Mouse (Mus musculus) limb, embryonic 14.5 days (tissue): Measurements from ENCODE around the gene Map7. TPM values are rescaled to one million over a fixed set of nuclear protein-coding genes. Genes with fewer than 3 reads are reported as not detected.

Experiments used
- ATAC-seq: fragments of 200-750 bp; cut with Nextera tagmentation; 2 replicates; pipeline ENCODE4 v1.8.0; 2017; ENCODE audit warnings: low read depth, moderate number of reproducible peaks, moderate TSS enrichment; ENCODE audit not compliant: low FRiP score
- DNase-seq: peaks from one replicate; pipeline ENCODE4 v3.0.0-alpha.2; 2015; ENCODE audit warnings: low spot score
- H3K27ac ChIP-seq: fragments of 300-500 bp; sonication (generic); replicated peaks from 2 replicates; pipeline ENCODE4 v1.5.1; 2014; ENCODE audit warnings: low read depth, mild to moderate bottlenecking, low read length, moderate library complexity, mixed read lengths
- H3K27me3 ChIP-seq: fragments of 300-500 bp; sonication (generic); 2 replicates; pipeline ENCODE4 v1.6.1; 2014; ENCODE audit warnings: low read length, mixed read lengths; ENCODE audit not compliant: control insufficient read depth, insufficient read depth
- H3K36me3 ChIP-seq: fragments of 300-500 bp; sonication (generic); 2 replicates; pipeline ENCODE4 v1.6.1; 2014; ENCODE audit warnings: mild to moderate bottlenecking, low read length, moderate library complexity, mixed read lengths; ENCODE audit not compliant: control insufficient read depth, insufficient read depth
- H3K4me1 ChIP-seq: fragments of 300-500 bp; sonication (generic); 2 replicates; pipeline ENCODE4 v1.6.1; 2014; ENCODE audit warnings: antibody characterized with exemption, low read length, mixed read lengths; ENCODE audit not compliant: control insufficient read depth, insufficient read depth
- H3K4me2 ChIP-seq: fragments of 300-500 bp; sonication (generic); replicated peaks from 2 replicates; pipeline ENCODE4 v1.6.1; 2014; ENCODE audit warnings: low read depth, mild to moderate bottlenecking, low read length, moderate library complexity; ENCODE audit not compliant: severe bottlenecking
- H3K4me3 ChIP-seq: fragments of 300-500 bp; sonication (generic); replicated peaks from 2 replicates; pipeline ENCODE4 v1.5.1; 2014; ENCODE audit warnings: low read length
- H3K9ac ChIP-seq: fragments of 300-500 bp; sonication (generic); 2 replicates; pipeline ENCODE4 v1.6.1; 2014; ENCODE audit warnings: mild to moderate bottlenecking, low read depth, low read length, moderate library complexity; ENCODE audit not compliant: severe bottlenecking
- H3K9me3 ChIP-seq: fragments of 300-500 bp; sonication (generic); 2 replicates; pipeline ENCODE4 v1.6.1; 2016; ENCODE audit warnings: low read length; ENCODE audit not compliant: control insufficient read depth
- POLR2A ChIP-seq: fragments of 200-500 bp; IDR thresholded peaks from 2 replicates; pipeline ENCODE4 v1.8.0; 2012; ENCODE audit warnings: inconsistent platforms, mild to moderate bottlenecking, moderate library complexity, borderline replicate concordance; ENCODE audit not compliant: insufficient read depth, insufficient read length; ENCODE audit errors: extremely low read depth
- WGBS: fragments of 180-500 bp; shearing (Covaris S2); extraction: QIAGEN DNeasy Blood & Tissue Kit; methylation state at CpG from one replicate; pipeline ENCODE4 v1.1.7; 2014; 5-methylcytosine and 5-hydroxymethylcytosine counted together
- polyA plus RNA-seq, 2 experiments: library from polyadenylated mRNA; depleted of rRNA in 1 of 2; stranded (reverse) in 1 of 2; unstranded in 1 of 2; fragments of >200 nt; fragmentation: Nextera tagmentation in 1 of 2; extraction: Ambion mirVana in 1 of 2; gene quantifications; 2 replicates each; pipeline versions ENCODE4 v1.2.1 to v1.2.3; 2012 to 2014

Gene Map7
- polyA plus RNA-seq, 2 experiments = 6.2 to 9.7 TPM

DNA sequence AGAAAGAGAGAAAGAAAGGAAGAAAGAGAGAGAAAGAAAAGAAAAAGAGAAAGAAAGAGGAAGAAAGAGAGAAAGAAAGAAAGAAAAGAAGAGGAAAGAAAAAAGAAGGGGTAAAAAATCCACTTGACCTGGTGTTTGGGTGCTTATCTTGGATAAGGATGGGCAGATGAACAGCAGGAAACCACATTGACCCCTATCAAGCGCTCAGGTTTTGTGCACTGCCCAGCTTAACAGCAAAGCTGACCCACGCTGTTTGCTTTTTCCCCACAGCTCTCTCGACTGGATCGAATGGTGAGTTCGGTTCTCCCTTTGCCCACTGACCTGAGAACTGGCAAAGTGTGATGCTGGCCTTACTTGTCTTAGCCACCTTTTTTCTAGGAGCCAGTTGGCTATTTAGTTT, 36.8 kb upstream of the Map7 start:
- TF ChIP-seq POLR2A = no peak
- no peaks in the 10 kb centered on the region for H3K9me3 ChIP-seq
- no peak overlapping the region for H3K4me2 ChIP-seq
- no peak overlapping the region for H3K9ac ChIP-seq
- no peaks in the 10 kb centered on the region for H3K4me1 ChIP-seq
- H3K36me3 ChIP-seq = no peaks in the 10 kb centered on the region
- DNase-seq (no peak), ATAC-seq (no peak)
- H3K27me3 ChIP-seq = no peaks in the 10 kb centered on the region
- 96% methylated on average over 5 of the region's 5 CpGs for WGBS
- no peak overlapping the region for H3K27ac ChIP-seq
- H3K4me3 ChIP-seq = no peak overlapping the region

DNA sequence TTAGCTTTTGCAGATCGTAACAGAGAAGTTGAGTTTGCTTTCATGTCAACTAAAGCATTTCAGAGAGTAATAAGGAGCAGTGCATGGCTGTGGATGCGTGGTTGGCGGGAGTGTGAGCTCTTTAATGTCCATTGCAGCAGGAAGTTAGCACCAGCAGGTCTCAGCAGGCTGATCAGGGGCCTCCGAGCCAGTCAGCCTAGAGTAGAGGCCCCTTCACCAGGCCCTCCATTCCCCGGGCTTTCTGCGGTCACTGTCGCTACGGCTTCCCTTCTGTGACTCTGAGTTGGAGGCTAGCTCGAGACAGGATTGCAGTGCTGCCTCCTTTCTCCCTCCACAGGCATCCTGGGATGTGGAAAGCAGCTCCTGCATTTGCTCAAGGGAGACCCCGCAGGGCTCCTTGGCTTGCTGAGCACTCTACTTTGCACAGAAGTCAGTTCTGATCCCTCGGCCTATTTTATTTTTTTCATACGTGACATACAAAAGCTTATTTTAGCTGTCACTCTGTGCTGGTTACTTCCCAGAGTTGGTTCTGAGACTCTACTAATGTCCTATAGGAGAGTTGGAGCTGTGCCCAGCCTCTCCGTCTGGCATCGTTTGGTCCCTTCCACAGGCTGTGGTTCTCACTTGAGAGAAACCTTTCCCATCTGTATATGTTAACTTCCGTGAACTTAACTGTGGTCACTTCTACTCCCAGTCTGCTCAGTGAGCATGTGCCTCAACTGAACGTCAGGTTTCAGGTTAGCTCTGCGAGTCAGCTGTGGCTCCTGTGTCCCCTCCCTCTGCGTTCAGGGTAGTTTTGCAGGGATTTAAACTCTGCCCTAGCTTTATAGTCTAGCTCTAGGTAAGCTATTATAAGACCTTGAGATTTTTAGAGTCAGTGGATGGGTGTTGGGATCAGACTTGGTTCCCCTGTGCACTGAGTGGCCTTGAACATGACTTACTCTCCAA, 36.0 kb upstream of the Map7 start:
- Histone ChIP-seq H3K4me3 (no peak overlapping the region), H3K36me3 (no peaks in the 10 kb centered on the region), H3K9me3 (no peaks in the 10 kb centered on the region), H3K4me2 (no peak overlapping the region), H3K27ac (no peak overlapping the region), H3K27me3 (no peaks in the 10 kb centered on the region), H3K9ac (no peak overlapping the region), H3K4me1 (no peaks in the 10 kb centered on the region)
- WGBS = 68% methylated on average over 18 of the region's 18 CpGs
- ATAC-seq = no peak
- DNase-seq = peak; percentile 53
- no peak for TF ChIP-seq POLR2A

DNA sequence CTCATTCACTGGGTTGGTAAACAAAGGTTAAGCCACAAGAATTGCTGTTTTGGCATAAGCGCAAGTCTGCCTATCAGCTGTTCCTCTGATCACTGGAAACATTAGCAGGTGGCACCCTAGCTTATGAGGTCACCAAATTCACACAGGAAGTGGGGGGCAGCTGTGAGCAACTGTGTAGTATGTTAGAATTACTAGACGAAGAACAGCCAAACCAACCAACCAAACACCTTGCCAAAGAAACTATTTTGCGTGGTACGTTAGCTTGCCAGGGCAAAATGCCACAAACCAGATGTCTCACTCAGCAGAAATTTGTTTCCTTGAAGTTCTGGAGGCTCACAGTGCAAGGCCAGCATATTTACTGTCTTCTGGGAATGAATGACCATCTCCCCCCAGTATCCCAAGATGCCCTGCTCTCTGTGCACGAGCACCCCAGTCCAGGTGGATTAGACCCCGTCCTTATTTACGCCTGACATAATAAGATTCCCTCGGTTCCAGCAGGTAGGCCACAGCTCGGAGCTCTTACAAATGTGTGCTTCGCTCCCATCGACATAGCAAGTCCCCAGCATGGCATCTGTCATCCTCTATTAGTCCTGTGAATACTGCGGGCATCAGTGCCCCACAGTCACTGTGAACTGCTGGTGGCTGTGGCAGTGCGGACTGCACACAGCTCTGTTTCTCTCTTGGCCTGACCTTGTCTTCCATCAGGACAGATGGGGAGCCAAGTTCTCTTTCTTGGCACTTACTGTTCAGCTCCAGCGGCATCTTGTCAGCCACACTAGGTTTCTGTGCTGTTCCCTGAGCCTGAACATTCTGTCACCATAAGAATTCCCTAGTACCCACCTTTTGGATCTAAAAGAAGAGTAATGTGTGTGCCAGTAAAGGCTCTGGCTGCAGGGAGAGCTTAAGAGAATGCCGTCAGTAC, 28.5 kb upstream of the Map7 start:
- Histone ChIP-seq H3K27me3 (no peaks in the 10 kb centered on the region), H3K36me3 (no peaks in the 10 kb centered on the region), H3K4me1 (peaks cover 3% of the 10 kb centered on the region; the same call in 1 of the 2 replicates), H3K27ac (no peak overlapping the region), H3K9me3 (no peaks in the 10 kb centered on the region), H3K4me3 (no peak overlapping the region), H3K9ac (no peak overlapping the region), H3K4me2 (no peak overlapping the region)
- WGBS = 86% methylated on average over 15 of the region's 15 CpGs
- no peak for TF ChIP-seq POLR2A
- peak; percentile 16 for DNase-seq
- ATAC-seq = no peak

DNA sequence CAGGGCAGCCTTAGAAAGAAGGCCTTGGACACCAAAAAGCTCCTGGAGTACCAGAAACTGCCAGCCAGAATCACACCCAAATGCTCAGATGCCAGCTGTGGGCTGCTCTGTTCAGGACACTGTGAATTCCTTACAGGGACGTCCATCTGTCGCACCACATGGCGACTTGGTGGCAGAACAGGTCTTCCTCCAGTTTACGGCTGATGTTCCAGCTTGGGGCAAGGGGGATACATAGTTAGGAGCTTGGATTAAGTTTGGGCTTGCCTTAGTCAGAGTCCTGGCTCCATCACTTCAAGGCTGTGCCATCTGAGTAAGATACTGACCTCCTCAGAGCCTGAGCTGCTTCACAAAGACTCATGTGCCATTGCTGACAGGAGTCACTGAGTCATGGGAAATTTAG, 26.3 kb upstream of the Map7 start:
- no peak for DNase-seq
- H3K4me2 ChIP-seq = no peak overlapping the region
- no peak for ATAC-seq
- H3K27me3 ChIP-seq = no peaks in the 10 kb centered on the region
- H3K36me3 ChIP-seq = no peaks in the 10 kb centered on the region
- no peak for TF ChIP-seq POLR2A
- H3K9ac ChIP-seq = no peak overlapping the region
- peaks cover 3% of the 10 kb centered on the region; the same call in 1 of the 2 replicates for H3K4me1 ChIP-seq
- WGBS = 78% methylated on average over 4 of the region's 4 CpGs
- H3K9me3 ChIP-seq = no peaks in the 10 kb centered on the region
- no peak overlapping the region for H3K4me3 ChIP-seq
- H3K27ac ChIP-seq = no peak overlapping the region

DNA sequence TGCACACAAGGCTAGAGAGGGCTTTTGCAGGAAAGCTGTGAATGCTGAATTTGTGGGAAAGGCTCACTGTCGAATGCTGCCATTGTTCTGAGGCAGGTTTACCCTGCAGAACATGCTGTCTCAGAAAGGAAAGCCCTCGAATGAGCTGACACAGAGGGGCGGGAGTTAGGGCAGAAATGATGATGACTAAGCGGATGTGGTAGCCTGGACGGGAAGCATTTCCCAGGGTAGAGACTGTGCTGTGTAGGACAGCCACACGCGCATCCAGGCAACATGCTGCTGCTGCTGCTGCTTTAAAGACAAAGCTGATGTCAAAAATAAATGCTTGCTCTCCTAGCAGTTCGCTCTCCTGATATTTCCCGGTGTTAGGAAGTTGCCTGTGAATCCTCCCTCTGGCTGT, 24.9 kb upstream of the Map7 start:
- 52% methylated on average over 9 of the region's 9 CpGs for WGBS
- H3K9ac ChIP-seq = no peak overlapping the region
- no peak overlapping the region for H3K4me3 ChIP-seq
- H3K27me3 ChIP-seq = no peaks in the 10 kb centered on the region
- H3K4me2 ChIP-seq = no peak overlapping the region
- no peak for TF ChIP-seq POLR2A
- DNase-seq (no peak), ATAC-seq (no peak)
- no peak overlapping the region for H3K27ac ChIP-seq
- no peaks in the 10 kb centered on the region for H3K9me3 ChIP-seq
- peaks cover 3% of the 10 kb centered on the region; the same call in 1 of the 2 replicates for H3K4me1 ChIP-seq
- H3K36me3 ChIP-seq = no peaks in the 10 kb centered on the region
